Mouse (Mus musculus) bone marrow, adult 2 months (tissue): ENCODE results near the gene Plac9a. TPM values are rescaled to one million over a fixed set of nuclear protein-coding genes. Genes with fewer than 3 reads are reported as not detected.

ENCODE experiments used
- H3K27ac ChIP-seq: fragments of 200-500 bp; 2 replicates; pipeline ENCODE4 v1.5.1; 2012; ENCODE audit warnings: low read depth, mild to moderate bottlenecking, control low read depth, inconsistent platforms, low read length; ENCODE audit not compliant: control insufficient read depth, poor library complexity, insufficient read depth
- H3K4me1 ChIP-seq: fragments of 200-500 bp; 2 replicates; pipeline ENCODE4 v1.6.1; 2011; ENCODE audit warnings: low read length; ENCODE audit not compliant: control insufficient read depth, insufficient read depth
- H3K4me3 ChIP-seq: fragments of 200-500 bp; replicated peaks from 2 replicates; pipeline ENCODE3; 2011; ENCODE audit warnings: mild to moderate bottlenecking, low read depth, low read length, control low read depth; ENCODE audit not compliant: control insufficient read depth
- CTCF ChIP-seq: fragments of 200-500 bp; IDR thresholded peaks from 2 replicates; pipeline ENCODE4 v1.5.1; 2011; ENCODE audit warnings: low read length, control low read depth; ENCODE audit not compliant: control insufficient read depth, insufficient read depth
- POLR2A ChIP-seq: fragments of 200-500 bp; IDR thresholded peaks from 2 replicates; pipeline ENCODE4 v1.6.1; 2011; ENCODE audit warnings: low read depth, mild to moderate bottlenecking, control low read depth, low read length, borderline replicate concordance; ENCODE audit not compliant: control insufficient read depth
- WGBS: fragments of 180-500 bp; shearing (Covaris S2); methylation state at CpG from one replicate; pipeline ENCODE4 v1.1.7; 2018; 5-methylcytosine and 5-hydroxymethylcytosine counted together
- polyA plus RNA-seq: library from polyadenylated mRNA; stranded (reverse); fragments of >200 nt; gene quantifications from 2 replicates; pipeline ENCODE4 v1.2.4, GENCODE M21; 2011; ENCODE audit warnings: low replicate concordance; ENCODE audit not compliant: missing spikeins, insufficient read depth, insufficient read length

The Plac9a gene
- polyA plus RNA-seq, 1 experiment: not detected

- TF ChIP-seq POLR2A (no peak), CTCF (no peak)
- WGBS: 77% methylated on average over 2 of the region's 2 CpGs
- peaks cover 7% of the 10 kb centered on the region for H3K4me1 ChIP-seq
- no peak overlapping the region for H3K4me3 ChIP-seq
- no peak overlapping the region; the same call in 1 of the 2 replicates for H3K27ac ChIP-seq
Observed at GRCm38 (mm10) chr14:25863721-25864120, 39.2 kb downstream of the Plac9a start.

GRCm38 (mm10) chr14:25861771-25862530 lies 40.9 kb downstream of the Plac9a start:
- Histone ChIP-seq H3K4me3 (no peak overlapping the region), H3K4me1 (peaks cover 9% of the 10 kb centered on the region), H3K27ac (peak overlapping the region; percentile 77)
- no peak for TF ChIP-seq POLR2A
- no peak for TF ChIP-seq CTCF
- WGBS: 26% methylated on average over 13 of the region's 13 CpGs

- H3K4me3 ChIP-seq: peak overlapping the region; percentile 7
- TF ChIP-seq CTCF (no peak), POLR2A (no peak)
- H3K4me1 ChIP-seq: peaks cover 20% of the 10 kb centered on the region
- peak overlapping the region; percentile 86 for H3K27ac ChIP-seq
- 26% methylated on average over 8 of the region's 8 CpGs for WGBS
Observed at GRCm38 (mm10) chr14:25857940-25858339, 45.0 kb downstream of the Plac9a start.

- no peak overlapping the region for H3K4me3 ChIP-seq
- peak overlapping the region; percentile 86 for H3K27ac ChIP-seq
- no peak for TF ChIP-seq CTCF
- TF ChIP-seq POLR2A: no peak
- WGBS: 16% methylated on average over 3 of the region's 3 CpGs
- H3K4me1 ChIP-seq: peaks cover 21% of the 10 kb centered on the region
Observed at GRCm38 (mm10) chr14:25857168-25857621, 45.7 kb downstream of the Plac9a start.

- 13% methylated on average over 8 of the region's 8 CpGs for WGBS
- no peak for TF ChIP-seq CTCF
- no peak for TF ChIP-seq POLR2A
- H3K27ac ChIP-seq: peak overlapping the region; percentile 89
- H3K4me1 ChIP-seq: peaks cover 21% of the 10 kb centered on the region
- H3K4me3 ChIP-seq: peak overlapping the region; percentile 30
Observed at GRCm38 (mm10) chr14:25855241-25855885, 47.5 kb downstream of the Plac9a start.

- TF ChIP-seq CTCF (no peak), POLR2A (no peak)
- 67% methylated on average over 16 of the region's 16 CpGs for WGBS
- peak overlapping the region; percentile 76 for H3K27ac ChIP-seq
- H3K4me3 ChIP-seq: no peak overlapping the region
- H3K4me1 ChIP-seq: peaks cover 20% of the 10 kb centered on the region
Observed at GRCm38 (mm10) chr14:25853717-25854452, 49.0 kb downstream of the Plac9a start.

GRCm38 (mm10) chr14:25853295-25853694 lies 49.6 kb downstream of the Plac9a start:
- peaks cover 20% of the 10 kb centered on the region for H3K4me1 ChIP-seq
- no peak for TF ChIP-seq POLR2A
- no peak for TF ChIP-seq CTCF

GRCm38 (mm10) chr14:25852121-25852561 lies 50.8 kb downstream of the Plac9a start:
- H3K27ac ChIP-seq: no peak overlapping the region; the same call in 1 of the 2 replicates
- H3K4me3 ChIP-seq: no peak overlapping the region
- H3K4me1 ChIP-seq: peaks cover 17% of the 10 kb centered on the region
- WGBS: 81% methylated on average over 11 of the region's 11 CpGs
- TF ChIP-seq CTCF (no peak), POLR2A (no peak)

More at GRCm38 (mm10) chr14:25853295-25853694, 49.6 kb downstream of the Plac9a start:
- Histone ChIP-seq H3K27ac (peak overlapping the region; percentile 22; the same call in 1 of the 2 replicates), H3K4me3 (no peak overlapping the region)
- WGBS: 76% methylated on average over 6 of the region's 6 CpGs
